Mouse (Mus musculus): ENCODE results near the gene Sntb2.
A peak's percentile ranks its signal among the peaks of the same experiment; 100 is the strongest.
"Not testable (repeated sequence)": the region's sequence is repeated elsewhere in the genome, so short reads cannot be mapped to it uniquely, and the experiment has no call there.

Sntb2 gene

DNA sequence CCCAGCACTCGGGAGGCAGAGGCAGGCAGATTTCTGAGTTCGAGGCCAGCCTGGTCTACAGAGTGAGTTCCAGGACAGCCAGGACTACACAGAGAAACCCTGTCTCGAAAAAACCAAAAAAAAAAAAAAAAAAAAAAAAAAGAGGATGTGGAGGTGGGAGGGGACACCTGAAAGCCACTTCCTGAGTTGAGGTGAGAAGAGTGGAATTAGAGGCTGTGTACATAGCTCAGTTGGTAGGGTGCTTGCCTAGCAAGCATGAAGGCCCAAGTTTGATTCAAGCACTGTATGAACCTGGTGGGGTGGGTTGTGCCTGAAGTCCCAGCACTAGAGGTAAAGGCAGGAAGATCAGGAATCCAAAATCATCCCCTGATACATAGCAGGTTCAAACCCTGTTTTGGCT, 38.0 kb downstream of the Sntb2 start:
- DNase-seq: not testable (repeated sequence)

DNA sequence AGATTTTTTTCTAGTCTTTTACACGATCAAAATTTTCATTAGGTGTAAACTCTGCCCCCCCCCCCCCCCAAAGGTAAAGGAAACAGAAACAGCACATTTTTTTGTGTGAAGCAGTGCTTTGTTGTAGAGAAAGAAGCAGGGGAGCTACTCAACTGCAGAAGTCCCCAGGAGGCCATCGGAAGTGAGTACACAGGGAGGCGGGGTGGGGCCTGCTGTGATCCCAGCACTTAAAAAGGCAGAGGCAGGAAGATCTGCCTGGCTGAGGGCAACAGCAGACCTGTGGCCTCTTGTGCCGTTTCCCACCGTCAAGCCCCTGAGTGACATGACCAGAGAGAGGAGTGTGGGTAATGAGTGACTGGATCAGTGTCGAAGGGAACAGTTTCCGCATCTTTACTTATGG, 39.2 kb downstream of the Sntb2 start:
- no peak for DNase-seq

DNA sequence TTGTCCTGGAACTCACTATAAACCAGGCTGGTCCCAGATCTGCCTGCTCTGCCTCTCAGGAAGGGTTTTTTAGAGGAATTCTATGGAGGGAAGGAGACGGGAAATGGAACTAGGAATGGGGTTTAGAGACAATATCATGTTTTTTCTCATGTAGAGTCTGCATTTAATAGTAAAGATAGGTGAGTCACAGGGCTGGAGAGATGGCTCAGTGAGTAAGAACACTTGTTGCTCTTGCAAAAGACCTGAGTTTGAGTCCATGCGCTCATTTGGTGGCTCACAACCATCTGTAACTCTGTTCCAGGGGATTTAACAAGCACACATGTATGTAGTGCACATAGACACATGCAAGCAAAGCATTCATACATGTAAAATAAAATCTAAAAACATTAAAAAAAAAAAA, 40.2 kb downstream of the Sntb2 start:
- DNase-seq: no peak

DNA sequence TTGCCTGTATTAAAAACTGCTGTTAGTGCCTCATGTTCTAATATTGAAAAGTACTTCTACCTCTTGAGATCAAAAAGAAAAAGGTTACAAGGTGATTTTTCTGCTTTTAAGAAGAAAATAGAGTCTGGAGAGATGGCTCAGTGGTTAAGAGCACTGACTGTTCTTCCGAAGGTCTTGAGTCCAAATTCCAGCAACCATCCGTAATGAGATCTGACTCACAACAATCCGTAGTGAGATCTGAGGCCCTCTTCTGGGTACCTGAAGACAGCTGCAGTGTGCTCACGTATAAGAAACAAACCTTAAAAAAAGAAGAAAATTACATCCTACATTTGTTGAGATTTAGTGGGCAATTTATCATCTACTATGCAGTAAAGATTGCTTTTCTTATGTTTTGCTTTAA, 40.9 kb downstream of the Sntb2 start:
- no peak for DNase-seq

DNA sequence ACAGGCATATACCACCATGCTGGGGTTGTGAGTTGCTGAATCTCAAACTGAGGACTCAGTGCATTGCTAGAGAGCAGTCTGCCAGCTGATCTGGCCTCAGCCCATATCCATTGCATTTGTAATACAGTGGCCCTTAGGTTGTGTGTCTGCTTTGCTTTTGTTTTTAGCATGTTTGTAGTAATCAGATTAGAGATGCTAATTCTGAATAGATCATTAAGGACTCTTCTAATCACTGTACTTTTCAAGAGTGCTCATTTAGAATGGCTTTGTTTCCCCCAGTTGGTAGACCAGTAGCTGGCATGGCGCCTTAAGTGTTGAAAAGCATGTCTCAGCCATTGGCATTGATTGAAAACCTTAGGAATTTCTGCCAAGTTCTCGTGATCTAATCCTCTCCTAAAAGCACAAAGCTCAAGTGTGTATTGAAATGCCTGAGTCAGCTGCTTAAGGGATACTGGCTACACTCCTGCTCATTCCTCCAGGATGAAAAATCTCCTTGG, 43.3 kb downstream of the Sntb2 start:
- DNase-seq: no peak

DNA sequence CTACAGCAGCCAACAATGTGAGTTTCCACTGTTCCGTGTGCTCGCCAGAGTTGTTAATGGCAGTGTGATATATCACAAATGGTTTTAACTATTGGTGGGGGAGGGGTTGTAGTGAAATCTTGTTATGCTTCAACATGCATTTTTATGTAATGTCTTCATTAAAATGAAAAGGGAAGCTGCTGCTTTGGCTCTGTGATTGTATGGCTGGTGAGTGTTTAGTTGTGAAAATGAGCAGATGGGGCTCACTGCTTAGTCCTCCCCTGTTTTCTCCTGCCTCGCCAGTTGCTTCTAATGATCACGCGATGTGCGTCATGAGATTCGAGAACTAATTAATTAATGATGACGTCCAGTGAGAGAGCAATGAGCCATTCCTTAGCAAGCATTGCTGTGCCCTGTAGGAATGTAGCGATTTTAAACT, 49.9 kb downstream of the Sntb2 start:
- DNase-seq: no peak

DNA sequence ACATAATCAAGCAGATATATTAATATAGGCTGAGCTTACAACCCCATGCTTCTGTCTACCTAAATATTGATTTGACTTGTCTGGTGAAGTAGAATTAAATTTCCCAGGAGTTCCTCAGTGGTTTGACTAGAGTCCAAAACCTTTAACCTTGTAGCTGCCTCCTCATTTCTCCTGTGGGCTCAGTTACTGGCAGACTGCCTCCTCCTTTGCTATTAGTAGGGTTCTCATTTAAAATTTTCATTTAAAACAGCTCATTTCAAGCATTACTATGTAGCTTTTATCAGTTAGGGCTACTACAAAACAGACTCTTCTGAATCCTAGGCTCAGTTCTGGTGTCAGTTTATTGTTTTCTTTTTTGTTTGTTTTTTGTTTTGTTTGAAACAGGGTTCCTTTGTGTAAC, 50.4 kb downstream of the Sntb2 start:
- no peak for DNase-seq

DNA sequence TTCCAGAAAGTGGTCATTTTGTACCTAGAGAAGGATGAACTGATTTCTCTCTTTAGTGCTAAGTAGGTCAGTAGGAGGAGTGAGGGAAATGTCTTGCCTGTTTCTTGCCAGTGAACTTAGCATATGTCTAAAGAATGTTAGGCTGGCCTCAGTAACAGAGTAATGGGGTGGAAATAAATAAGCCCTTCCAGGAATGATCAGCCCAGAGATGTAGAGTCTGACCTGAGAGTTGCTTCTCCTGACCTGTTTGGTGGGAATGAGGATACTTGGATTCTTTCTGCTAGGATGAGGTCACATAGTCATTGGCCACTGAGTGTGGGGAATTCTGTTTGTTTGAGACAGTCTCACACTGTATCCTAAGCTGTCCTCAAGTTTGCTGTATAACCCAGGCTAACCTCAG, 52.0 kb downstream of the Sntb2 start:
- no peak for DNase-seq

DNA sequence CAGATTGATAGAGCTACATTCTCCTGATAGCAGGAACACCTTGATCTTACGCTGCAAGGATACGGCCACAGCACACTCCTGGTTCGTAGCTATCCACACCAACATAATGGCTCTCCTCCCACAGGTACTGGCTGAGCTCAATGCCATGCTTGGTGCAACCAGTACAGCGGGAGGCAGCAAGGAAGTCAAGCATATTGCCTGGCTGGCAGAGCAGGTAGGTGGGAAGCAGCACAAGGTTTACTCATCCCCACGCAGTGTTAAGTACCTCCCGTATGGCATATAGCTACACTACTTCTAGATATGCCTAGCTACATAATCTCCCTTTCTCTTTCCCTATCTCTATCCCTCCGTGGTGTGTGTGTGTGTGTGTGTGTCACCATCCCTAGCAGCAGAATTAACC, 55.8 kb downstream of the Sntb2 start:
- no peak for DNase-seq

DNA sequence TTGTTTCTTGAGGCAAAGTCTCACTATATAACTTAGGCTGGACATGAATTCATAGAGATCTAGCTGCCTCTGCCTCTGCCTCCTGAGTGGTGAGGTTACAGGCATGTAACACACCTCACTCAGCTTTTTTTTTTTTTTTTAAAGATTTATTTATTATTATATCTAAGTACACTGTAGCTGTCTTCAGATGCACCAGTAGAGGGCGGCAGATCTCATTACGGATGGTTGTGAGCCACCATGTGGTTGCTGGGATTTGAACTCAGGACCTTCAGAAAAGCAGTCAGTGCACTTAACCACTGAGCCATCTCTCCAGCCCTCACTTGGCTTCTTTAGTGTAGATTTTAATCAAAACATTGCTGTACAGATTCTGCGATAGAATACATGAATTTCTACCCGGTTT, 60.8 kb downstream of the Sntb2 start:
- not testable (repeated sequence) for DNase-seq

DNA sequence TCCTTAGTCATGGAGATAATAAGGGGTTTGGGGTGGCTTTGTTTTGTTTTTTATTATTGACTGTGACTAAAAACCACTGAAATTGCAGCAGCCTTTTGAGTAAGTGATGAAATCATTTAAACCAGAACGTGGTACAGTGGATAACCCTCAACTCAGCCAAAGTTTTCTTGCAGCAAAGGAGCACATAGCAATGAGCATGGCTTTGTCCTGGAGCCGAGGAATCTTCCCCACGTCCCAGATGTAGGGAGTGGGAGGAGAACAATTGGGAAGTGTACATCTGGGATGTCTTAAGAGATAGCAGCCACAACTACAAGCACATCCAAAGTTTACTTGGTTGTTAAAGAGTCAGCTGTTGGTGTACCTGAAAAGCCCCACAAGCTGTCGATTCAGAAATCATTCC, 61.9 kb downstream of the Sntb2 start:
- no peak for DNase-seq

DNA sequence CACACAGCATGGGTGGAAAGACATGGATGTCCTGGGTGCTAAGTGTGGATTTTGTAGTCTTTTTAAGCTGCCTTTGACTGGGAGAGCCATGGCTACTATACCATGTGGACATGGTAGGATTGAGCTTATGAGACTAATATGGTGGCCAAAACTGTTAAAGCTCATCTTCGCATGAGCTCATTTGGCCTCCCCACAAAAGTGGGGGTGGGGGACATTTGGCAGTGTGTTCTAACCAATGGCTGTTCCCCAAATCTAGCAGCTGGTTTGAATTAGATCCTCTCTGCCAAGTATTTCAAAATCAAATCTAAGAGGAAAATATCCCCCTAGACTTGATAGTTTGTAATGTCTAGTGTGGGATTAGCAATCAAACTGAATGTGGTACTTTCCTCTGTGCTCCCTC, 63.5 kb downstream of the Sntb2 start:
- DNase-seq: no peak

DNA sequence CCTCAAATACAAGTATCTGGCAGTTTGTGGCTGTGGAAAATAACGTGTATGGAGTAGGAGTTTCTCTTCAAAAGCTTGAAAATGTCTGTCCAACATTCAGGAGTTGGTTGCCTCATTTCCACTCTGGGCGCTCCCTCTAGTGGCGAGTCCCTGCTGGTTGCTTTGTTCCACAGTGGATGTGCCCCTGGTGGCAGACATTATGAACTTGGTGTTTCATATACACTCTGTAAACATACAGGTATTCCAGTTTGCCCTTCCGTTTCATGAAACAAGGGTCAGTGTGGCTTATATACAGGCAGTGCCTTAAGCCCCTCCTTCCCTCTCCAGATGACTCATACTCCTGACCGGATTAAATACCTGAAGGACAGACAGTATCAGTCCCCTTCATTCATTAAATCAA, 67.0 kb downstream of the Sntb2 start:
- DNase-seq: peak; percentile 84

DNA sequence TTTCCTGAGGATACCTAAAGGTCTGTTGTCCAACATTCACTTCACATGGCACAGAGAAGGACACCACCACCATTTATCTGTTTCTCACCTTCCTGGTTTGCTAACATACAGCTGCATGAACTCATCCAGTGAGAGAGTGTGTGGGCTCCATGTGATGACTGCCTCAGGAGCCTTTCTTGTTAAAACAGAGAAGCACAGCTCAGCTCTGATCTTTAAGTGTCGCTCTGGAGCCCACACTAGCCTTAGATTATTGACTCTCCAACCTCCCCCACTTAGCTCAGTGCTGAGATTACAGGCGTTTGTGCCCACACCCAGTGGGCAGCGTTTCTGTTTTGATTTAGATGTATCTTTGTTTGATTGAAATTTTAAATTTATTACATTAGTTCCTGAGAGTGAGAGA, 72.2 kb downstream of the Sntb2 start:
- no peak for DNase-seq

DNA sequence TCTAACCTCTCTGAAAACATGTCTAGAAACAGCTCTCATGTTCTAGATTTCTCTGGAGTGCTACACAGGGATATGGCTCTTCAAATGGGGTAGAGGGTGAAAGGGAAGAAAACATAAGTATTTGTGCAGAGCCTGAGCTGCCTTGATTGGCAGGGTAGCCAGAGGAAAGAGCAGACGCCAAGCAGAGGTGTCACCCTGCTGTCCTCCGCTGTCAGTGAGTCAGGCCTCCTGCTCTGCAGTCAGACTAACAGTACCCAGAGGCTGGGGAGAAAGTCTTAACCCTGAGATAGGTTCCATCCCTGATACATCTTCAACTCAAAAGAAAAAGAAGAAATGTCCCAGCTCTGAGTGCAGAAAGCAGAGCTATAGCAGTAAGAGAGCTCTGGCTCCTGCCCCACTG, 77.1 kb downstream of the Sntb2 start:
- DNase-seq: no peak

DNA sequence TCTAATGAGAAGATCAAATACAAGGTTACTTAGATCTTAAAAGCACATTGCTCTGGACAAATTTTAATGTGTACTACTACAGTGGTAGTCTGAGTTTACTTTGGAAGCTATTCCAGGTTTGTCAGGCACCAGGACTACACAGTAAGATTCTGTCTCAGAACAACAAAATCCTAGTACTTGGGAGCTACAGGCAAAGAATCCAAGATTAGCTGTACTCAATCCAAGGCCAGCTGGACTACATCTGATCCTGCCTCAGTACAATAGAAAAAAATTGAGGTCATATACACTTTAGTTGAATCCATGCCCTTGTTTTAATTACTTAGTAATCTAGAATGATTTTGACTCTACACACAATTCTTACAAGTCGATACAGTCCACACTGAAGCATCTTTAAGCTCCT, 79.4 kb downstream of the Sntb2 start:
- no peak for DNase-seq

DNA sequence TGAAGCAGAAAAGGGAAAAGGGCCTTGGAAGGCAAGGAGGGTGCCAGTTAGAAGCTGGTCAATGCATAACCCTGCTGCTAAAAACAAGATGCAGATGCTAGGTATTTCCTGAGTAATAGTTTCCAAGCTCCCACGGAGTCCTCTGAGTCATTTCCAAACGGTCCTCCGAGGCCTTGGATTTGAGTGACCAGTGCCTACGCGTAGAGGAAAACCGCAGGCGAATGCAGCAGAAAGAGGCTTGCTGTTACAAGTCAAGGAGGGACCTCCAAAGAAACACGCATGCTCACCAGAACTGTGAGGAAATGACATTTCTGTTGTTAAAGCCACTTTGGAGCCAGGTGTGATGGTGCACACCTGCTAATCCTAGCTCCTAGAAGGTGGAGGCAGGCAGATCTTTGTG, 87.9 kb downstream of the Sntb2 start:
- DNase-seq: no peak

DNA sequence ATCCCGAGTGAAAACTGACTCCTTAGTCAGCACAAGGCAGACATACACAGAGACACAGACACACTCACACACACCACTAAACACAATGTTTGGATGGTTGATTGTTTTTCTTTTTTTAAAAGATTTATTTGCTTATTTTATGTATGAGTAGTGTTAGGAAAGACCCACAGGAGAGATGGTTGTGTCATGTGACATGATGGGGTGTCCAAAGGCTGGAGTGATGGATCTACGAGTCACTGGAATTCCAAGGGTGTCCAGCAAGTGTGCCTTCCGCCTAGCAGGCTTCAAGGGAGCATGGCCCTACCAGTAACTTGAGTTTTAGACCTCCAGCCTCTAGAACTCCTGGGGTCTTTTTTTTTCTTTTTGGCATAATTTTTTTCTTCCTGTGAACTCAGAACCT, 93.8 kb downstream of the Sntb2 start:
- no peak for DNase-seq

DNA sequence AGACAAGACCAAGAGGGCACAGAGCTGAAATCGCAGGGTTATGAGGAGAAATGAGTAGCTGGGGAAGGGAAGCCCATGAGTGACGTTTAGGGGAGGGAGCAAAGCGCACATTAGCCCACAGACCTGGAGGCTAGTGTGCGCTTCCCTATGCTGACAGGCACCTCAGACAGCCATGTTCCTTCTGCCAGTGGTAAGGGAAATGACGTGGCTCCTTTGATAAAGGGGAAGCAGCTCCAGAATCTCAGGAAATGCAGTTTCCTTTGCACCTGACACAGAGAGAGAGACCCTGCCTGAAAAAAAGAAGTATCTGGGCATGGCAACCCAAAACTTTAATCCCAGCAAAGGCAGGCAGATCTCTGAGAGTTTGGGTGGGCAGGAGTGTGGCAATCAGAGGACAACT, 94.5 kb downstream of the Sntb2 start:
- DNase-seq: no peak

DNA sequence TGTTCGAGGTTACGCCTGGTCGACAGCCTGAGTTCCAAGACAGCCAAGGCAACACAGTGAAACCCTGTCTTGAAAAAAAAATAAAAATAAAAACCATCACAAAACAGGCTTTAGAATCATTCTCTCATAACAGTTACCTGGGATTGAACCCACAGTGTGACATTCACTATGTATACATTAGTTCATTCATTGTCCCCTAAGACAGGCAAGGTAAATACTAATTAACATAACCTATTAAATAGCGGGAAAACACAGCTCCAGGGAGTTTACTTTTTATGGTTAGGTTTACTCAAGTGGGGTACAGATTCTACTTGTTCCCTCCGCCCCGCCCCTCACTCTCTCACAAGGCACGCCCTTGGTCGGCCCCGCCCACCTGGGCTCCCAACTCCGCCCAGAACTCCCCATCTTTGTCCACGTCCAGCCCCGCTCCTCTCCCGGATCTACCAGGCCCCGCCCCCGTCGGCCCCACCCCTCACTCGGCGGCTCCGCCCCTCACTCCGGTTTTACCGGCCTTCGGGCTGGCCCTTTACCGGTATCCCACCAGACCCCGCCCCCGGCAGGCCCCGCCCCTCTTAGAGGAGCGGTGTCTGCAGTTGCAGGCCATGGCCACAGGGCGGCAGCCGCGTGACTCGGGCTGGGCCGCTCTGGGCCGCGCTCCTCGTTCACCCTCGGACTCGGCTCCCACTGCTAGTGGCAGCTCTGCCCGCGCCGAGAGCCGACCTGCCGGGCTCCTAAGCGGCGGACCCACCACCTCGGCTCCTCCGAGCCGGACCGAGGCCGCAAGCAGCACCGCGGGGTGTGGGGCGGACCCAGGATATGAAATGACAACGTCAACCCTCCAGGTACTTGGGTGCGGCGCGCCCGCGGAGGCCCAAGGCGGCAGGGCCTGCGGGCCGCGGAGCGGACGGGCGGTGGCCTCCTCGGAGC, 95.4 kb downstream of the Sntb2 start, which contains the start of gene Vps4a:
Gene Vps4a (plus strand): TSS at position 573 of the 927 bp plus-strand sequence.
- peak; percentile 93 to 98 for DNase-seq

DNA sequence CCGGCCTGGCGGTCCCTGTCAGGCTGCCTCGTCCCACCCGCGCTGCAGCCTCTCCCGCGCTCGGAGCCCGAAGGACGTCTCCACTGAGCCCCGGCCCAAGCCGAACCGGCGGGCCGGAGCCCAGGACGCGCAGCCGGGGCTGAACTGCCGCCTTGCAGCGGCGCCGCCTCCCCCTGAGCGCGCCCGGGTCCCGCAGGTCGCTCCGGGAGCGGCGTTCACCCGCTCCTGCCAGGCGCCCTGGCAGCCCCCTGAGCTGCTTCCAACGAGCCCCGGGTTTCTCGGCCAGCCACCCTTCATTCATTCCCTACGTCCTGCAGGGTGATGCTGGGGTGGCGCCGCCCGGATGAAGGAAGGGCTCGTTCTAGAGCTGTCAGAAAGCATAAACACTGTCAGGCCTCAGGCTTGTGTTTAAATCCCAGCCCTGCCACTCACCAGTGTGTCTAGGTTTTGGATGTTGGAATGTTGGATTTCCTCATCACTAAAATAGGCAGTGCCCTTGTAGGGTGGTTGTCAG, 96.1 kb downstream of the Sntb2 start:
- DNase-seq: no peak

DNA sequence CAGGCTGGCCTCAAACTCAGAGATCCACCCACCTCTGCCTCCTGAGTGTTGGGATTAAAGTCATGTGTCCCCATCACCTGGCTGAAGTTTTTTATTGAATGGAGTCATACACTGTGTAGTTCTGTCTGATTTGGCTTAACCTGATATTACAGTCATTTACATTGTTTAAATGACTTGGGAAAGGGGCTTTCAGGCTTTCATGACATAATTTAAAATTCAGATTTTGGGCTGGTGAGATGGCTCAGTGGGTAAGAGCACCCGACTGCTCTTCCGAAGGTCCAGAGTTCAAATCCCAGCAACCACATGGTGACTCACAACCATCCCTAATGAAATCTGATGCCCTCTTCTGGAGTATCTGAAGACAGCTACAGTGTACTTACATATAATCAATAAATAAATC, 98.1 kb downstream of the Sntb2 start:
- not testable (repeated sequence) for DNase-seq

DNA sequence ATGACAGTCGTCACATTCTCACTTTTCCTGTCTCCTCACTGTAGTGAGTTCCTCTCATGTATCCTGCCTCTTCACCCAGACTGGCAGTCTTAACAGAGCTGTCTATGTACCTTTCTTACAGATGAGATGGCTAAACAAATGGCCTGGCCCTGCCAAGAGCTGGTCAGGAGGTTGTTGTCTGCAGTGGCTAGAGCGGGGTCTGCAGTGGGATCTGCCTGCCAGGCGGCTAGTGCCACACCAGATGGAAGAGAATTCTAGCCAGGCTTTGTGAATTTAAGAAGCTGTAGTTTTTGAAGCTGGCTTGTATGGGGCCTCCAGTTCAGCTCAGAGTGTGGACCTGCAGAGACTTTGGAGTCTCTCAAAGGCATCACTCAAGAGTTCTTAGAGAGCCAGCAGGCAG, 100.1 kb downstream of the Sntb2 start:
- DNase-seq: no peak

DNA sequence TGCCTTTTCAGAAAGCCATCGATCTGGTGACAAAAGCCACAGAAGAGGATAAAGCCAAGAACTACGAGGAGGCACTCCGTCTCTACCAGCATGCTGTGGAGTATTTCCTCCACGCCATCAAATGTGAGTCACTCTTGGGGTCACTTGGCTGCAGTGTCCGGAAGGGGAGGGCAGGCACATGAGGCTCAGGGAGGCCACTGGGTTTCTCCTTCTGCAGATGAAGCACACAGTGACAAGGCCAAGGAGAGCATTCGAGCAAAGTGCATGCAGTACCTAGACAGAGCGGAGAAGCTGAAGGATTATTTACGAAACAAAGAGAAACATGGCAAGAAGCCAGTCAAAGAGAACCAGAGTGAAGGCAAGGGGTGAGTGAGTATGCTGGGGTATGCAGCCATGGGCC, 101.1 kb downstream of the Sntb2 start:
- no peak for DNase-seq

DNA sequence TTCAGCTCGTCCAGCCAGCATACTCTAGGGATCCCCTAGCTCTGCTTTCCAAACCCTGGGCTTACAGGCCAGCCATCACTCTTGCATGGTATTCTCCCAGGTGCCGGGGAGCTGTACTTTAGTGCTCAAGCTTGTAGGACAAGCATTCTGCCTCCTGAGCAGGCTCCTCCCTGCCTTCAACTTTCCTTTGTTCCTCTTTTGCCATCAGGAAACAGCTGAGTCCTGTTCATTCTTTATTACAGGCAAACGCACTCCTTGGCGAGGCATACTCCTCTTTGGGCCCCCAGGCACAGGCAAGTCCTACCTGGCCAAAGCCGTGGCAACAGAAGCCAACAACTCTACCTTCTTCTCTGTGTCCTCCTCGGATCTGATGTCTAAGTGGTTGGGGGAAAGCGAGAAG, 105.1 kb downstream of the Sntb2 start:
- no peak for DNase-seq
